Mouse (Mus musculus) urinary bladder, postnatal 4 days (tissue): ENCODE measurements around the gene Agps.

Source experiments
- DNase-seq, 2 experiments: peaks; one replicate each; pipeline ENCODE4 v3.0.0; 2021 to 2022; ENCODE audit warnings: low spot score in 2 of 2

The Agps gene

DNA sequence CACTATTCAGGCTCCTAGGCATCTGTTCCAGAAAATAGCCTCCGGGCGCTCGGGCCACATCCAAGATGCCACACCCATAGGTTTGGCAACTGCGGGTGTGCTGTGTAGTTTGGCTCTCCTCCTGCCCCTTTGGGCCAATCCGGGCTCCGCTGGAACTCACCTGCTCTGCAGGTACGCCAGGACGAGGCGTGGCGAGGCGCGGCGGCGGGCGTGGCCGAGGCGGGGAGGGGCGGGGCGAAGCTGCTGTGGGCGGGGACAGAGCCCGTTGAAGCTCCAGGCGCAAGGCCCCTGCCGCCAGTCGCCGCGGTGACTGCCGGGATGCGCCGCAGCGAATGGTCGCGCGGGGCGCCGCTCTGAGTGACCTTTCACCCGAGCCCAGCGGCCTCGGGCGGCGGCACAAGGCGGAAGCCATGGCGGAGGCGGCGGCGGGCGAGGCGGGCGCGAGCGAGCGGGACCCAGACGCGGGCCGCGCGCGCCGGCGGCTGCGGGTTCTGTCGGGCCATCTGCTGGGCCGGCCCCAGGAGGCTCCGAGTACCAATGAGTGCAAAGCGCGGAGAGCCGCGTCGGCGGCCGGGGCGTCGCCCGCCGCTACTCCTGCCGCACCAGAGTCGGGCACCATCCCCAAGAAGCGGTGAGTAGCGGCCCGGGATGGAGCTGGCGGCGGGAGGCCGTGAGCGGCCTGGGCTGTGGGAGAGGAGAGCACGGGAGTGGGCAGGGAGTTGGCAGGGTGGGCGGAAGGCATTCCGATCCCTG is at the start of gene Agps:
Agps (plus strand) TSS at position 297 of the 753 bp plus-strand sequence.
- DNase-seq = peak; percentile 83 to 84

DNA sequence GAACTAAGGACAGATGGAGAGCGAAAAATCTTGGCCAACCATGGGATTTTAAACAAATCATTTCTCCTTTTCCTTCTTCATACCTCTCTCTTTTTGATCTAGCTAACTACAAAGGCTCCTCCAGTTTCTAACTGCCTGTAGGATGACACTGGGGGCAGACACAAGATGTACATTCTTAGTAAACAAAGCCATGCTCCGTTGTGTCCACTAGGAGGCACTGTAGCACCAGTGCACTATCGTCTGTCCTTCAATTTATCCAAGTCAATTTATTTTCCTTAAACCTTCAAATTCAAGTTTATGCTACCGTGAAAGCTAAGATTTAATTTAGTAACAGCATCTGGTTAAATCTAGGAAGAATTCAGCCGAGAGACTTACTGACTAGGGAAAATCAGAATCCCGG is 45.9 kb upstream of the Agps start:
- DNase-seq = no peak

DNA sequence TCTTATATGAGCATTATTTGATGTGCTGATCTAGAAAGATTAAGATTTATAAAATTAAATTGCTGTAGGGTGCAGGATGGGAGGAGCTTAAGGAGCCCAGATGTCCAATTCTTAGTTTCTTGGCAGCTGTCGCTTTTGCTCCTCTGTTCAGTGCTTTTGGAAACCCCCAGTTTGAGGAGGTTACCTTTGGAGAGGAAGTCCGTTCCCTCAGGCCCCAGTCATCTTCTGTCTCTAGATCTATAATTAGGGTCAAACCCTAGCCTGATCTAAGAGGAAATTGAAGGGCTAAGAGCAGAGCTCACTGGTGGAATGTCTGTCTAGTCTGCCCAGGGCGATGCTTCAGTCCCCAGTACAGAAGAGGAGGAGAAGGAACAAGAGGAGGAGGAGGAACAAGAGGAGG is 43.5 kb upstream of the Agps start:
- no peak for DNase-seq

DNA sequence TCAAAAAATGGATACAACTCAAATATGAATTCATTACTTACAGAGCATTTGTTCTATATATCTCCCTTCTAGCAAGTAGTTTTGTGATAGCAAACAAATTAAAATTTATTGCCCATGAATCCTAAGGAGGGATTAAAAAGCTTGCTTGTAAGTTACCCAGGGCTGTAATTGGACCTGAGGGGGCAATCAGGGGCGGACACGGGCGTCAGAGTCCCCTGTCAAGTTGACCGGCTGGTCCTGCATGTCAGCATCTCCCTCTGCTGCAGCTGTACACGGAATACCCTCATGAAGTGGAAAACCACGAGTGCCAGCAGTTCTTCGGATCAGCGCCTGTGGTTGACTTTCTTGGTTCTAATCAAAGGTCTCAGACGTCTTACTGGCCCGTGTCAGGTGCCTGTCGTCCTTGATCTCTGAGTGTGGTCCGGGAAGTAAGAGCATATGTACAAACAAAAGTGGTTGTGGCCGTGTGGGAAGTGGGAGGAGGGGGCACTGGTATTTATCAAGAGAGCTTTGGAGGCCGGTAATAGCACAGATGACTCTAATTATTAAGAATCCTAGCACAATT is 41.9 kb upstream of the Agps start:
- DNase-seq = no peak

DNA sequence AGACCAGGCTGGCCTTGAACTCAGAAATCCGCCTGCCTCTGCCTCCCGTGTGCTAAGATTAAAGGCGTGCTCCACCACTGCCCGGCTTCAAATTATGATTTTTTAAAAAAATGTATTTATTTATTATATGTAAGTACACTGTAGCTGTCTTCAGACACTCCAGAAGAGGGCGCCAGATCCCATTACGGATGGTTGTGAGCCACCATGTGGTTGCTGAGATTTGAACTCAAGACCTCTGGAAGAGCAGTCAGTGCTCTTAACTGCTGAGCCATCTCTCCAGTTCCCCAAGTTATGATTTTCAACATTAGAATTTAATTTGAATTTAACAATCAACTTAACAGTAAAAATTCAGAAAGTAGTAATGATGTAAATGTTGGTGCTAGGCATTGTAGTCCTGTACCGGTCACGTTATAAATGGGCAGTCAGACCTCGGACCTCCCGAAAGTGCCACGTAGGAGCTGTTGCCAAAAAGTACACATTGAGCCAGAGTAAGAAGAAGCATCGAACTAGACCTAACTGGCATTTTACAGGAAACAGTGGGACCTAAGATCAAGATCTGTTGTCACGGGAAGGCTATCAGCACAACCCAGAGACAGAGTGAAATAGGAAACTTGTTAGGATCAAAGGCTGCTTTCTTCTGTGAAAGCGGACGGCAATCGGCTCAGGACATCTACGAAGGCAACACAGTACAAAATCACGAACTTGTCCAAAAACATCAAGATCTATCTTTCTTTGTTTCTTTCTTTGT is 40.2 kb upstream of the Agps start:
- DNase-seq = no peak

DNA sequence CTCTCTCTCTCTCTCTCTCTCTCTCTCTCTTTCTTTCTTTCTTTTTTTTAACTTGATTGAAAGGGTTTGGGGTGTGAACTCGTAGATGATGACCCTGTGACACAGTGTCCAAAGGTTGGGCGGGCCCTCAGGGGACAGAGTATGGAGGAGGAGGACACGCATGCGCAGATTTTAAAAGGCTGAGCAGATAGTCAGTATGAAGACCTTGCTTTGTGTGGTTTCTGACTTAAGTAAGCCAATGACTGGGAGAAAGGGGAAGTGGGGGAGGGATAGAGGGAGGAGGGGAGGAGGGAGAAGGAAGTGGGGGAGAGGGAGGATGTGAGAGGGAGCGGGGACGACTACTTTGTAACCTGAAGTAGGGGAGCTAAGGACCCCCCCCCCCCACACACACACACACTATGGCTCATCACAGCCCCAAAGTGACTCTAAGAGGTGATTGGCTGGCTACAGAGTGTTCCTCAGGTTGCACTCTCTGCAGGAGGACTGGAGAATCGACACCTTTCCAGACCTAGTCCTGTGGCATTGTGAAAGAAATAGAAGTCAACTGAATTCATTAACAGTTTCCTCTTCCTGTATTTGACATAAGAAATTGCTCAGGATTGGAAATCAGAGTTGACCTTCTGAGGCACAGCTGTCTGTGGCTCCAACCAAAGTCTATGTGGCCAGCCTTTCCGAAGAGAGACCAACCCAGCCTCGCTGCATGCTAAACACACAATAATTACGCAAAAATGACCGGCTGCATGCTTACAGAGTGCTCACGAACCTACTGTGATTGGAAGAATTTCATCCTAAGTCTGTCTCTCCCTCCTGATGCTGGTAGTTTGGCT is 39.4 kb upstream of the Agps start:
- no peak for DNase-seq

DNA sequence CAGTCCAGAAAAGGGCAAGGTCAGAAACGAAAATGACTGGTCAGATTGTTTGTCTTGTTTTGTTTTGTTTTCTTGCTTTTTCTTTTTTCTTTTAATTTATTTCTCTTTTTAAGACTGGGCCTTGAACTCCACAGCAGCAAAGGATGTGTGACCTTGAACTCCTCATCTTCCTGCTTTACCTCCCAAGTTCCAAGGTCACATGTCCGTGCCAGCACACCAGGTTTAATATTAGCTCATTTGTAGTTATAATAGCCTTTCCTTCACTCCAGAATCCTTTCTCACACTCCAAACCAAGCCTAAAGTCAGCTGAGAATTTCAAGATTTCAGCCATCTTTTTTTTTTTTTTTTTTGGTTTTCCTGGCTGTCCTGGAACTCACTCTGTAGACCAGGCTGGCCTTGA is 35.8 kb upstream of the Agps start:
- DNase-seq = no peak

DNA sequence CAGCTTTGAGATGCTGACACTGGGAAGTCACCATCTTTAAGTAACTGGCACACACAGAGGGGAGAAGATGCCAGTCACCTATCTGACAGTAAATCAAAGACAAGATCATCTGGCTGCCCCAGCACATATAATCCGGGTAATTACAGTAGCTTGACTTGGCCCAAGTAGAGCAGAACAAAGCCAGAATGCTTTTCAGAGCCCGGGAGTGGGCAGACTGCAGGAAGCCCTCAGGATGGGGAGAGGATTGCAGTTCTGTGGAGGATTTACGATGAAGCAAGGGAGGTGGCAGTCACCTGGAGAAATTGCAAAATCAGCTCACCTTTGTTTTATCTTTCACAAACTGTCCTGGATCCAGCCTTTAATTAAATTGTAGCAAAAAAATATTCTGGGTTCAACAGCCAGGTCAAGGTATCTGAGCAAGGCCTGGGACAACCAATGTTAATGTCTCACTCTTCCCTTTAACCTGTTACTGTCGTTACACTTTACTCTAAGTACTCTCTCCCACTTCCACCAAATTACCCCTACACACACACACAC is 33.5 kb upstream of the Agps start:
- DNase-seq = no peak

DNA sequence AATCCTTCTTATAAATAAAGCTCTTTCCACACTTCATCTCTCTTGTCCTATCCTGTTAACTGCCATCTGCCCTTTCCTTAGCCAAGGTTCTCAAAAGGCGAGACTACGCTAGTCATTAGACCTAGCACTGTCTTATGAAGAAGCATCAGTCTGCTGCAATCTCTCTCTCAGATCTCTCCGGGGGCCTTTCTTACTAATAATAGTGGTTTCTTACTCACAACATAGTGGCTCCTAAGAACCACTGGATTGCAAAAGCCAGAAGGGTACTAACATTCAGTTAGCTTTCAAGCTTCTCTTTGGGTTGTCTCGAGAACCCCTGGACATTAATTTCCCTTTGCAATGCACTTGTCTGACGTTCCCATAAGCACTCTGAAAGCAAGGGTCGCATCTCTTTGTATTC is 26.2 kb upstream of the Agps start:
- no peak for DNase-seq

DNA sequence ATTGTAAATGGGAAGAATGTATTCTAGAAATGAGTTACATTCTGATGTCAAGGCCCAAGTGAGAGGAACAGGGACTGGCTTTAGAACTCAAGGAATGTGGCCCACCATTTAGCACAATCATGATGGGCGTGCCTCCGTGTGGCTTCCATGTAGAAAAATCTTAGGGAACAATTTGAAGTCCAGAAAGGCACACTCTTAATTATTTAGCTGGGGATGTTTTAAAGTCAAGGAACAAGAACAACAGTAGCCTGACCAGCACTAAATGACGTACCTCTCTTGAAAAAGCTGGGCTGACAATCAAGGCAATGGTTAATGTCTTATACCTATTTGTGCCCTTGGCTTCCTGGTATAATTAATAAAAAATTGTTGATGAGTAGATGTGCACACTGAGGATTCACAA is 25.1 kb upstream of the Agps start:
- DNase-seq = no peak

DNA sequence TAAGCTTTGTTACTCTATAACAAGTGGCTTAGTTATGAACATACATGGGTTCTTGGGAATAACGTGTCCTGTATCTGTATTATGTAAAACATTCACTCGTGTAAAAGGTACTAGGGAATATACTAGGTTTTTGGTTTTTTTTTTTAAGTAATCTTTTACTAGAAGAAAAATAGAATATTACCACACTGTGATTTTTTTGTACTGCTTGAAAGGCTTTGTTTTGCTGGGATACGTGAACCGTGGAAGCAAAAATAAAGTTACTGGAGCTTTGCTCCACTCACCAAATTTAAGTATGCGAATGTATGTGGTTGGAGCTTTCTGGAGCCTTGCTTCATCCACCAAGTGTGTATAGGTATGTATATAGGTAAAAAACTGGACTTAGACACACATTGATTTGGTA is 24.5 kb upstream of the Agps start:
- no peak for DNase-seq

DNA sequence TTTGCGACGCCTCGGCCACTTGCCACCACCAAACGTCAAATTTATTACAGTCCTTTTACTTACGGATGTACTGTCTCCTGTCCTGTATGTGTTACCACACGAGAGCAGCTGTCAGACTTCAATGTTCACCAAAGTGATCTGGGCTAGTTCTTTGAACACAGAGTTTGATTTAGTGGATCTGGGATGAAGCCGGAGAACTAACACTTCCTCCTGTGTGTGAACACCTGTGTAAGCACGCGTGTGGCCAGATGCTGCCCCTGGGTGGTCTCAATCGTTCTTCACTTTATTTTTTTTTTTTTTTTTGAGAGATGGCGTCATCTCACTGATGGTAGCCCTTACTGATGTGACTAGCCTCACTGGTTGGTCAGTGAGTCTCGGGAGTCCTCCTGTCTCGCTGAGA is 17.1 kb upstream of the Agps start:
- DNase-seq = no peak

DNA sequence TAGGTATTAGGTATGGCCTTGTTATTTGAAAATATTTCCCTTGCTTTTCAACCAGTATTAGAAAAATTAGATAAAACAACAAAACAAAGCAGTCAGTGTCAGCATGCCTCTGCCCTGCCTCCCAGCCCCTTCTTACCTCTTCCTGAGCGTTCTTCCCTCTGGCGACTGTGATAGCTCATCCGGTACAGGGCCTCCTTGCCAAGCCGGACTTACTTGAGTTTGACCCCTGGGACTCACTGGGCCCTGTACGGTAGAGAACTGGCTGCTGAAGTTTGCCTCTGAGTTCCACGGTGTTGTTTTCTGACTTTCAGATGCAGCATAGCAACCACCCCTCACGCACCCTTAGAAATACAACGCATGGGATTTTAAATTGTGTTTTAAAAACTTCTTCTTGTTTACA is 16.5 kb upstream of the Agps start:
- no peak for DNase-seq

DNA sequence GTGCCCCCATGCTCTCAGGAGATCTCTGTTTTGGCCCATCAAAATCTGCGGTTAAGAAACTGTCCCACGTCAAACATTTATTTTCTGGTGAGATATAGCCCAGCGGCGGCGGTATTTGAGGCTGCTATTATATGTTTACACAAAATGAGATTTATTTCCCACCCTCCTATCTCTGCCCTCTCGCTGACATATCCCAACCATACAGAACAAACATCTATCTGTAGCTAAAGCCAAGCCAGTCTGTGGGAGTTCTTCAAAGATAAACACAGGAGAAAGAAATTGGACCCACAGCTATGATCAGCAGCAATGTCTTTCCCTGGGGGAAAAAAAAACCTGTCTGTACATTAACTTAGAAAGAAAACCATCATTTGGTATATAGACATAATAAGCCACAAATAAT is 15.3 kb upstream of the Agps start:
- no peak for DNase-seq

DNA sequence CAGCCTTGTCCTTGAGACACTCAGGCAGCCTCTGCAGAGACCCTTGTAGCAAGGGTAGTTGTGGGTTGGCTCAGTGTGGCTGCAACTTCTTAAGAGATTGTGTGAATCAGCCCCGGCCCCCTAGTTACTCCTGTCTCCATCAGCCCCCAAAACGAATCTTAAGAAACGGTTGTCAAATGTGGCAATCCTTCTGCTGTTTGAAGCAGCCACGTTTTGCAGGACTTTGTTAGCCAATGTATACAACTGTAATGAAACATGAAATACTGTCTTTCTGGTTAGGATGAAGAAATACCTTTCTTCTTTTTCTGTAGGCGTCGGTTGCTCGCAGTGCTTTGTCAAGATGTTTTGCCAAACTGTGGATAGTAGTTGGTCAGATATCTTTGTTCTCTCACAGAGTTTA is 13.3 kb upstream of the Agps start:
- DNase-seq = no peak

DNA sequence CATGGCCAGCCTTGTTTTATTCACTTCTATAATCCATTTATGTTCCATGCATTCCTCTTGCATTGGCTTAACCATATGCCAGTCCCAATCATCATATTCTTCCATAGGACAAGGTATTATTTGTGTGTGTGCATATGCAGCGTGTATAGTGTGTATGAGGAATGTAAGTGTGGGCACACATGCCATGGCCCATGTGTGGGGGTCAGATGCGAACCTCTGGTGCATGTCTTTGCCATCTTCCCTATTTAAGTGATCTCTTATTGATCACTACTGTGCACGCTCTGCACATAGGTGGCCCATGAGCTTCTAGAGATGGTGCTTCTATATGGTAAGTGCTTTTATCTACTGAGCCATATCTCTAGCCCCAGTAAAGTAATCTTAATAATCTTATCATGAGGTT is 12.2 kb upstream of the Agps start:
- DNase-seq = no peak

DNA sequence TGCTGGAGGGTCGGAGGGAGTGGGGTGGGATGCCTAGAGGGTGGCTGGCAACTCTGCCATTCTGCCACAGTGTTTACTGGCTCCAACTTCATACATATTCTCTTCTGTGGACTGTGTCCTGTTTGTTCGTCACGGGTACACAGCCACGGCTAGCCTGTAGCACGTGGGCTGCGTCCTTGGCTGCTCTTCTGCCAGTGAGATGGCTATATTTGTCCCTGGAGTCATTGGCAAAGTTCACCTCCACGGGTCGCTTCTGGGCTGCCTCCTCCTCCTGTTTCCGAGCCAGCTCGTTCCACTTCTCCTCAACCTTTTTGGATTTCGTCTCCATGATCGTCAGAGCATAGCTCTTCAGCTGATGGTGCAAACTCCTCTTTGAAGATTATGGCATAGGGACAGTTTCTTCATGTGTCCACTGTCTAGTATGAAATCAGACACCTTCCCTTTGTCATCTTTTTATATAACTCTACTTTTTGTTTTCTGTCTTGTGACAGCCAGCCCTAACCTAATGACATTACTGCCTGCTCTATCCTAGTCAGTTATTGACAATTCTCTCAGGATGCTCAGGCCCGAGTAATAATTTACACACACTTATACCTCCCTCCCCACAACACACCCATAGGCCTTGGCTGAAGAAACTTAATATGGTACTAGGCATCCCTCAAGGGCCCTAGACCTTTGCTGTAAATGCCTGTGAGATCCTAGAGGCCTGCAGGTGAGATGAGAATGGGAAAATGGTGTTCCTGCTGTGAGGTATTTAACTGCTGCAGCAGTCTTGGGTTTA is 9.8 kb upstream of the Agps start:
- no peak for DNase-seq

DNA sequence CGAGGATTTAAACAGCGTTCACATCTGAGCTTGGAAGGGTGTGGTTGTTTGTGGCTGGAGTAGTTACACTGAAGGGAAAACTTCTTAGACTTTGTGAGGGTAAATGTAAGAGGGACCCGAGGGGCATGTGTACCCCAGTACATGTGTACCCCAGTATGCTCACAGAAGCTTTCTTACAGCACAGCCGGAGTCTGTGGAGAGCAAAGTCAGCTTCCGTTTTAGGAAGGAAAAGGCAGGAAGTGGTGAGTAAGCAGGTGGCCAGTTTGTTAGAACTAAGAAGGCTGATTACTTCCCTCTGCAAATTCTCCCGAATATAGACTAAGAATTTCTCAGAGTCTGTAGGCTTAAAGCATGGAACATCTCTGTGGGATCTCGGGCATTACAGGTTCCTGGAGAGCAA is 8.2 kb upstream of the Agps start:
- no peak for DNase-seq

DNA sequence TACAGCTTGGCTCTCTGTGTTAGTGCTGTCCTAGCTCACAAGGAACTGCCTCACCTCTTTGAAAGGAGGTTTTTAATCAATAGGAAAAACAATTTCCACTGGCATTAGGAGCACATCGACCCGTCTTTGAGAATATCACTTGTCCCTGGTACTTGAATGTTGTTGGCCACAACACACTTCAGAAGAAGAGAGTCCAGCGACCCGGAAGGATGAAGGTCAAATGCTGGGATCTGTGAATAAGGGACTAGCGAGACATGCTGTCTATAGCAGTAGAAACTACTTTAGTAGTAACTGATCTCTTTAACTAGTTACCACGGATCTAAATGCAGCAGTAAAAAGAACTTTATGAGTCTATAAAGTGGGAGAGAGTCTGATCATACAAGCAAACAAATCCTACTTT is 7.8 kb upstream of the Agps start:
- no peak for DNase-seq

DNA sequence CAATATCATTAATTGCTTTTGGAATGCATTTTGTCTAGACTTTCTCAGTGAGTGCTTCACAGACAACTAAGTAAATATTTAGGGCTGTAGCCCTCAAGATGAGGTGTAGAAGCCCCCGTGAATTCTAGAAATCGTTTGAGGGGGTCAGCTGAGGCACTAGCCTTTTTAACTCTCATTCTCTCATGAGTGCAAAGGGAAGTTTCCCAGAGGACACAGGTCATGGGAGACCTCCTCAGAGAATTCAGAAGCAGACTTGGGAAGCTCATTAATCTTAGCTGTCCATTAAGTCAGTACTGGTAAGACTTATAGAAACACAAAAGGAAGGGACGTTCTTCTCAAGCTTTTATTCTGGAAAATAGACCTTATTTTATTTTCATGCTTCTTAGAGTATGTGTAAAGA is 7.1 kb upstream of the Agps start:
- DNase-seq = no peak

DNA sequence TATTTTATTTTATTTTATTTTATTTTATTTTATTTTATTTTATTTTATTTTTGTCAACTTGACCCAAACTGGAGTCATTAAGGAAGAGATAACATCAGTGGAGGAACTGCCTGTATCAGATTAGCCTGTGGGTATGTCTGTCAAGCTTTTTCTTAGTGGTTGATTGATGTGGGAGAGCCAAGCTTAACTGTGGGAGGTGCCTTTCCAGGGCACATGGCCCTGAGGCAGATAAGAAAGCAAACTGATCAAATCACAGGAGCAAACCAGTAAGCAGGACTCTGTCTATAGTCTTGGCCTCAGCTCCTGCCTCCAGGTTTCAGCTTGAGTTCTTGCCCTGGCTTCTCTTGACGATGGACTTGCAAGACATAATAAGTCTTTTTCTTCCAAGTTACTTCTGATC is 6.4 kb upstream of the Agps start:
- no peak for DNase-seq
